Mouse (Mus musculus) olfactory bulb, adult 2 months (tissue): ENCODE measurements at regions not wholly inside any gene's neighbourhood (a gene's known extent, or its start where the extent isn't known, plus 50 kb on each side); places are given as distances from the start of the nearest gene placed in this dataset.
A peak's percentile ranks its signal among the peaks of the same experiment; 100 is the strongest.
"Not testable (repeated sequence)": the region's sequence is repeated elsewhere in the genome, so short reads cannot be mapped to it uniquely, and the experiment has no call there.

ENCODE experiments used
- H3K27ac ChIP-seq: fragments of 200-500 bp; 2 replicates; pipeline ENCODE4 v1.5.1; 2012; ENCODE audit warnings: low read depth, low read length; ENCODE audit not compliant: insufficient read depth
- H3K4me1 ChIP-seq: fragments of 200-500 bp; 2 replicates; pipeline ENCODE4 v1.6.1; 2012; ENCODE audit warnings: low read length; ENCODE audit not compliant: control insufficient read depth, insufficient read depth
- H3K4me3 ChIP-seq: fragments of 200-500 bp; 2 replicates; pipeline ENCODE4 v1.5.1; 2012; ENCODE audit warnings: mild to moderate bottlenecking, low read depth, low read length, moderate library complexity; ENCODE audit not compliant: insufficient read depth
- CTCF ChIP-seq: fragments of 200-500 bp; IDR thresholded peaks from 2 replicates; pipeline ENCODE4 v1.5.1; 2012; ENCODE audit warnings: low read depth, mild to moderate bottlenecking, low read length, moderate library complexity; ENCODE audit not compliant: insufficient read depth
- POLR2A ChIP-seq: fragments of 200-500 bp; IDR thresholded peaks from 2 replicates; pipeline ENCODE4 v1.6.1; 2012; ENCODE audit warnings: mild to moderate bottlenecking, low read depth, low read length, moderate library complexity; ENCODE audit not compliant: insufficient read depth
- WGBS: fragments of 180-500 bp; shearing (Covaris S2); methylation state at CpG from one replicate; pipeline ENCODE4 v1.1.7; 2018; 5-methylcytosine and 5-hydroxymethylcytosine counted together

DNA sequence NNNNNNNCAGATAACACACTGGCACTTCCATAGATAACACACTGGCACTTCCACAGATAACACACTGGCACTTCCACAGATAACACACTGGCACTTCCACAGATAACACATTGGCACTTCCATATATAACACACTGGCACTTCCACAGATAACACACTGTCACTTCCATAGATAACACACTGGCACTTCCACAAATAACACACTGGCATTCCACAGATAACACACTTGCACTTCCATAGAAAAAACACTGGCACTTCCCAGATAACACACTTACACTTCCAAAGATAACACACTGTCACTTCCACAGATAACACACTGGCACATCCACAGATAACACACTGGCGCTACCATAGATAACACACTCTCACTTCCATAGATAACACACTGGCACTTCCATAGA, 105.7 kb upstream of the Afdn start:
- H3K4me1 ChIP-seq, result peaks cover 28% of the 10 kb centered on the region
- not testable (repeated sequence) for H3K27ac ChIP-seq, H3K4me3 ChIP-seq
- 71% methylated on average over 1 of the region's 1 CpGs for WGBS

DNA sequence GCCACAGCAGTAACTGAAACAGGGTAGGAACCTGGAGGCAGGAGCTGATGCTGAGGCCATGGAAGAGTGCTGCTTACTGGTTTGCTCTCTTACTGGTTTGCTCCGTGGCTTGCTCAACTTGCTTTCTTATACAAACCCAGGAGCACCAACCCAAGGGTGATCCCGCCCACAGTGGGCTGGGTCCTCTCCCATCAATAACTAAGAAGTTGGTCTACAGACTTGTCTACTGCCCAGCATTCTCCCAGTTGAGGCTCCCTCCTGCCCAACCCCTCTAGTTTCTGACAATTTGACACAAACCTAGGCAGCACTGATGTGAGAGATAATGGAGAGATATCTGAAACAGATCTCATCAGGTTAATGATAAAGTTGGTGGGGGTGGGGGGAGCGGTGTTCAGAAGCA, 104.3 kb upstream of the Afdn start:
- Histone ChIP-seq H3K4me1 (peaks cover 28% of the 10 kb centered on the region), H3K4me3 (no peak overlapping the region), H3K27ac (no peak overlapping the region)
- TF ChIP-seq CTCF, result no peak
- TF ChIP-seq POLR2A, result no peak
- WGBS, result 32% methylated on average over 3 of the region's 3 CpGs

DNA sequence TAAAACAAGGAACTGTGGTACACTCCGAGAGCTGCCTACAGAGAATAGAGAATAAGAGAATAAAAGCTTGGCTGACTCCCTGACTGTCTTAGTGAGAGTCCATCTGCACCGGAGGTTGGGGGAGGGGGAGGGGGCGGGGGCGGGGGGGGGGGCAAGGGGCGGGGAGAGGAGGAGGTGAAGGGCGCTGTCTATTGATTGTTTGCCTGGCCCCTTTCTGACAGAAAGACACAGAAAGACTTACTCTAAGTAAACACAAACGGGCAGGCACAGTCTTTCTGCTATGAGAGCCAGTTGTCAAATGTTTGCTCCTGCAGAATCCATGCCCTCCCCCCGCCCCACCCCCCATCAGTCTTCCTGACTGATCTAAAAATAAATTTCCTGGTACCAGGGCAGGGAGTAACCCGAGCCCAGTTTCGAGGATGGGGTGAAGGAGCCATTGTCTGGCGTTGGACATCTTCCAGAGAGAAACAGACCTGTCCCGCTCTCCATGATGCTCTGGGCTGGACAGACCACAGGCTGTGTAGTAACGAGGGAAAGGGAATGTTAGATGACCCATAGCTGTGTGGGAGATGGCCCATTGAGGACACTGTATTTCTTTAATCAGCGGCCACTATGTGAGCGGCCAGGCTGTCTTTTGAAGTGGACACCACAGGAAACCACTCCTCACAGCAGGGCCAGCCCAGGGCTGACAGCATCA, 103.7 kb upstream of the Afdn start:
- TF ChIP-seq POLR2A (no peak), CTCF (no peak)
- Histone ChIP-seq H3K4me1 (peaks cover 28% of the 10 kb centered on the region), H3K4me3 (no peak overlapping the region), H3K27ac (peak overlapping the region; percentile 5; the same call in 1 of the 2 replicates)
- WGBS, result 17% methylated on average over 12 of the region's 15 CpGs

DNA sequence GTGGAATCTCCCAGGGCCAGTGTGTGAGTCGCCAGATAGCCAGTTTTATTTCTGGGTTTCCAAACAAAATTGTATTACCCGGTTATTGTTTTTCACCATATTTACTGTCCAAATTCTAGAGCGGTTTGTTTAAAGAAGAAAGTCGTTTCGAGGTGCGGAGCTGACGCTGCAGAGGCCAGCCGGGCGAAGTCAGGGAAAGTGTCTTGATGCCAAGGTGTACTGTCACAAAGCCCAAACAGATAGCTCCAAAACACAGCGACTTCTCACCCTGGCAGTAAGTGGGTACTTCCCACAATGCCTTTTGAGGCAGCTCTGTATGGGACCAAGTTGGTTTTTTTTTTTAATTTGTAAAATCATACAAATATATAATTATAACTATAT, 103.2 kb upstream of the Afdn start:
- H3K4me3 ChIP-seq, result no peak overlapping the region

DNA sequence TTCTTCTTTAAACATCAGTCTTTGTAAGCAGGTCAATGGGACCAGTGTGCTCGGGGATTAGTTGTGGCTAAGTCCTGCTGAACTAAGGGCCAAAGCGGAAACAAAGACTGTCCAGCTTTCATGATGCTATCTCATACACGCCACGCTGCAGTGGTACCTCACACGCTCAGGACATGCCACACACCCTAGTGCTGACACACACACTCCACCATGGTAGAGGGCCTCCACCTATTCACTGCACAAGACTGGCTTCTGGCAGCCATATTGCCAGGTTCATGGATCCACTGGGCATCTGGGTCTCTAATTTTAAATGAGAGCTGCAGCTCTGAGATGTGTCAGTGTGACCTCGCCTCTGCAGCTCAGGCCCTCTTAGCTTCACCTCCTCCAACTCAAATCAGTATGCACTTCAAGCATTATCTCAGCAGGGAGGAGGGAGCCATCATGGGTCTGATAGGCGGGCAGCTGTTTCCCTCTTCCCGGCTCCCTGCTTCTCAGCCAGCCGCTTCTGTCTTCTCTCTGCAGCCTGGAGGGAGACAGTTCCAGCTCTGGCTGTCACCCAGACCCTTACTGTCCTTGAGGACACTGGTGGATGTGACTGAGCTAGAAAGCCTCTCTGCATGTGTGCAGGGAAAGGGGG, 102.6 kb upstream of the Afdn start:
- Histone ChIP-seq H3K4me1 (peaks cover 28% of the 10 kb centered on the region), H3K27ac (peak overlapping the region; percentile 65), H3K4me3 (no peak overlapping the region)
- 52% methylated on average over 9 of the region's 9 CpGs for WGBS
- TF ChIP-seq POLR2A, result 0 out of 2 replicates have a peak, but pooled peaks have one; percentile 14
- no peak for TF ChIP-seq CTCF

More for the DNA sequence above, 103.2 kb upstream of the Afdn start:
- TF ChIP-seq CTCF (no peak), POLR2A (no peak)
- 54% methylated on average over 10 of the region's 10 CpGs for WGBS
- peaks cover 28% of the 10 kb centered on the region for H3K4me1 ChIP-seq
- no peak overlapping the region; the same call in 1 of the 2 replicates for H3K27ac ChIP-seq

DNA sequence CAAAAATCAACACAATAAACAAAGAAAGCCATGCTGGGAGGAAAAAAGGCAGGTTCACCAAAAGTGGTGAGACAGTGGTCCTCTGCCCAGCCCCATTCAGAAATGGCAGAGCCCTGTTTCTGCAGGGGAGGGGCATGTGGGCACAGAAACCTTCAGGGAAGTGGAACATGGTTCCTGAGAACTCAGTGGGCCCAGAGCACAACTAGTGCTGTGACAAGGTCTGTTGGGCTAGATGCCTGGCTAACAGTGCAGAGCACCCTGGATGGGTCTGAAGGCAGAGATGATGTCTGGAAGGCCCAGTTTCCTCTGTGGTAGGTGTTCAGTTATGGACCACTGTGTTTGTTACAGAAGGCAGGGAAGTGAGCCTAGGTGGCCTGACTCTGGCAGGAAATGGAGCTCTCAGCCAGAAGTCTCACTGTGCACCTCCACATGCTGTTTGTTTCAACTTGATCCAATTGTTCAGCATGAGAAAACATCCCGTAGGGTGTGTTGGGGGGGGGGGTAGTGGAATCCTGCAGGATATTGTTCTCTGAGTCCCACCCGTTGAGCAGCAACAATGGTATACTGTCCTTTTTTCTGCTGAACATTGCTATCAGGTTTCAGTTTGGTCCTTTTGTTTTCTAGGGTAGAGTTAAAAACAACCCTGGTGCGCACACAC, 101.9 kb upstream of the Afdn start:
- 0 out of 2 replicates have a peak overlapping the region, but pooled peaks have one; percentile 47 for H3K27ac ChIP-seq
- peaks cover 28% of the 10 kb centered on the region for H3K4me1 ChIP-seq
- TF ChIP-seq POLR2A (no peak), CTCF (no peak)
- 63% methylated on average over 3 of the region's 3 CpGs for WGBS
- H3K4me3 ChIP-seq, result no peak overlapping the region

DNA sequence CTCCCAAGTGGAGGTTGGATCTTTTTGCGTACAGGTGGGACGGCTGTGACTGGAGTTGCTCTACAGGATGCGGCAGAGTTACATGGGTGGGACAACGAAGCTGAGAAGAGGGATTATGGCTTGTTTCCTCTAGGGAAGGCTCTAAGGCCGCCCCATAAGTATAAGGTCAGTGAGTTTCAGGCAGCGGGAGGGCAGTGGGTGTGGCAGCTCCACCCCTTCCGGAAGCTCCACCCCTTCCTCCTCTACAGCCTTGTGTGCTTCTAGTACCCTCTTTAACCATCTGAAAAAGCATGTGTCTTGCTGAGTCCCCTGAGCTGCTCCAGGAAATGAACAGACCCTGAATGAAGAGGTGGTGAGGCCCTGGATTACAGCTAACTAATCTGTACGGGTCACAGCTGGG, 101.2 kb upstream of the Afdn start:
- Histone ChIP-seq H3K4me3 (no peak overlapping the region), H3K4me1 (peaks cover 28% of the 10 kb centered on the region), H3K27ac (no peak overlapping the region)
- 48% methylated on average over 8 of the region's 8 CpGs for WGBS
- no peak for TF ChIP-seq POLR2A
- no peak for TF ChIP-seq CTCF

DNA sequence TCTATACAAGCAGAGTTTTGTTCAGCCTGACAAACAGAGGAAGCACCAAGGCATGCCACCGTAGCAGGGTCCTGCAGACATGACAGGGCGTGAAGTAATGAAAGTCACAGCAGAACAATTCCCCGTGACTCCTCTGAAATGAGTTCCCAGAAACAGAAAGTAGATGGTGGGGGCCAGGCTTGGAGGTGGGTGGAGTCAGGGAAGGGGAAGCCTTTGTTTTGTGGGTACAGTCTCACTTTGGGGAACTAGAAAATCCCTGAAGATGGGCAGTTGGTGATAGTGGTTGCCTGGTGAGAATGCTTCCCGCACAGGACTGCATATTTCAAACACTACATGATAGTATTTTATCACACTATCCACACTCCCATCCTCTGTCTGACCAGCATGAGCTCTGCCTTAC, 100.4 kb upstream of the Afdn start:
- Histone ChIP-seq H3K27ac (no peak overlapping the region), H3K4me1 (peaks cover 28% of the 10 kb centered on the region), H3K4me3 (no peak overlapping the region)
- TF ChIP-seq CTCF (no peak), POLR2A (no peak)
- 80% methylated on average over 4 of the region's 4 CpGs for WGBS

DNA sequence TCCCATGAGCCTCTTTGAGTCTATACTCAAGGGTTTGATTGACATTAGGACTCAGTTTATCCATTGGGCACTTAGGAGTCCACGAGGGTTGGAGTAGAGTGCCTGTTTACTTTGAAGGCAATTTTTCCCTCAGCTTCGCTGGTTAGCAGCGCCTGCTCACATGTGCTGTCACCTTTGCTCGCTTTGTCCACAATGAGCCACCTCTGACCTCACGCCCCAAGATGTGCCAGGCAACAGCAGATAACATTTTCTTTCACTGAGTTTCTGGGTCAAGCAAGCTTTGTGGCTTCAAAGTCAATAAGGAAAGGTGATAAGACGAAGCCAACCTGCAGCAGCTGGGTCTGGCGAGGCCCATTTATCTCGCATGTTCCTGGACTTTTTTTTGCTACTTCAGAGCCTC, 99.3 kb upstream of the Afdn start:
- 97% methylated on average over 8 of the region's 8 CpGs for WGBS
- TF ChIP-seq POLR2A (no peak), CTCF (no peak)
- H3K27ac ChIP-seq, result no peak overlapping the region
- no peak overlapping the region for H3K4me3 ChIP-seq
- peaks cover 26% of the 10 kb centered on the region for H3K4me1 ChIP-seq
